Mouse (Mus musculus) liver, embryonic 14.5 days (tissue): ENCODE data around the gene Grhl3.

ENCODE experiments used
- CTCF ChIP-seq: IDR thresholded peaks from 2 replicates; pipeline ENCODE4 v1.5.1; 2016; ENCODE audit warnings: antibody characterized with exemption, low read depth, control low read depth
- EP300 ChIP-seq: IDR thresholded peaks from 2 replicates; pipeline ENCODE4 v1.6.1; 2016; ENCODE audit warnings: antibody characterized with exemption, low read depth

DNA sequence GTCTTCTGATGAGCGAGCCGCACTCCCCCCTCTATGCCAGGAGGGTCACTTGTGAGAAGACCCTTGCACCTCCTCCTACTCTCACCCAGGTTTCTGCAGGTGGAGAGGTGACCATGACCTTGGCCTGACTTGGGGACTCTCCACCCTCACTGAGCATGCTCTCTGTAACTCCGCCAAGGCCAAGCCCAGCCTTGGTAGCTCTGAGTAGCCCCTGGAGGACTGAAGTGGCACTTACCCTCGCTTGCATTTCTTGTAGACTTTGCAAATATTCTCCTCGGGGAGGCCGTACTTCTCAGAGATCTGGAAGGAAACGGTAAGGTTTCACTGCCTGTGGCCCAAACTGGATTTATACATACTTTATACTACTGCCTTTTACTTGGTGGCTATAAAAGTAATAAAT, 27.4 kb downstream of the Grhl3 start:
- TF ChIP-seq CTCF: no peak
- TF ChIP-seq EP300: no peak
